In genomic region chr19:32374751-32375150, GRCm38 (mm10) we compare ENCODE assay signal across 22 mouse cellular contexts.
"Had no signal": no experiment of that assay in that cellular context is flagged by ENCODE, and none has a peak within 500 bp of the region (broad histone marks: within the 10 kb centered on the region; RNA-seq: fewer than 3 reads in every experiment).

No protein-coding gene starts in this region.

- H3K9ac ChIP-seq: liver, embryonic 14.5 days; lung, embryonic 15.5 days; neural tube, embryonic 12.5 days; neural tube, embryonic 15.5 days had no signal

- H3K4me3 ChIP-seq: lung, embryonic 15.5 days; megakaryocyte, embryonic 14.5 days; midbrain, embryonic 10.5 days; neural tube, embryonic 12.5 days; neural tube, embryonic 15.5 days had no signal

- H3K27me3 ChIP-seq: lung, embryonic 15.5 days; megakaryocyte, embryonic 14.5 days; neural tube, embryonic 12.5 days; neural tube, embryonic 15.5 days had no signal

- DNase-seq: kidney, adult 9 months; kidney, postnatal 14 days; kidney, postnatal 4 days; left cerebral cortex, postnatal 4 days; lung, adult 18-20 months; lung, postnatal 10 days; lung, postnatal 36 days; midbrain, embryonic 14.5 days; right cerebral cortex, adult 18-20 months; right cerebral cortex, postnatal 14 days; right cerebral cortex, postnatal 4 days; thymus, adult 2 months; thymus, postnatal 14 days; thymus, postnatal 4 days had no signal

- H3K27ac ChIP-seq: liver, embryonic 14.5 days; lung, embryonic 15.5 days; midbrain, embryonic 10.5 days; neural tube, embryonic 12.5 days; neural tube, embryonic 15.5 days; stomach, postnatal 0 days had no signal

- H3K36me3 ChIP-seq: lung, embryonic 15.5 days; midbrain, embryonic 10.5 days; neural tube, embryonic 12.5 days; neural tube, embryonic 15.5 days had no signal

- H3K9me3 ChIP-seq: lung, embryonic 15.5 days; megakaryocyte, embryonic 14.5 days; midbrain, embryonic 10.5 days; neural tube, embryonic 15.5 days had no signal

- H3K4me2 ChIP-seq: liver, embryonic 11.5 days; lung, embryonic 15.5 days; neural tube, embryonic 12.5 days; neural tube, embryonic 15.5 days had no signal
